ENCODE assay signal across 20 mouse cellular contexts in the genomic region with DNA sequence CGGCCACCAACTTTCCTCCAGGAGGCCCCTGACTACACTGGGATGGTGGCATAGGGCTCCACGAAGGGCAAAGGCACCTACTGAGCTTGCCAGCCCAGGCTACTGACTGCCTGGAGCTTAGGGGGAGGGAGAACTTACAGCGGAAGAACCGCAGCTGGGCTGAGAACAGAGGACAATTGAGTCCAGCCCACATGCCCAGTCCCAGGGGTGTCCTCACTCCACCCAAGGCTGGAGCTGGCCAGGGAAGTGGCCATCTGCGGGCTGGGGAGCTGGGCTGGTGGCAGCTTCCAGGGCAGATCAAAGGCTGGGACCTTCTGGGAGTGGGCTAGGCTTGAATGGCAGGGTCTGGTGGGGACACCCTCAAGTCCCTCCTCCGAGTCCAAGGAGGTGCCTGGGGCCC. TPM values are rescaled to one million over a fixed set of nuclear protein-coding genes. Genes with fewer than 3 reads are reported as not detected.
A peak's percentile ranks its signal among the peaks of the same experiment; 100 is the strongest.
DNase-seq lines count a peak whose midpoint lies in the region; ATAC-seq and TF ChIP-seq lines count a peak whose summit lies in the region.
"Had no signal": no experiment of that assay in that cellular context is flagged by ENCODE, and none has a peak within 500 bp of the region (broad histone marks: within the 10 kb centered on the region; RNA-seq: fewer than 3 reads in every experiment).

No protein-coding gene starts in this region.

- peaks cover 9% of the 10 kb centered on the region; the same call in 1 of the 2 replicates for H3K4me1 ChIP-seq in hindbrain, embryonic 10.5 days (replicated peaks)
- H3K4me1 ChIP-seq in hindbrain, embryonic 16.5 days (ENCODE audit: control insufficient read depth, insufficient read depth, low read depth, low read length), result no peaks in the 10 kb centered on the region
- peaks cover 77% of the 10 kb centered on the region for H3K4me1 ChIP-seq in E14TG2a.4 (replicated peaks; ENCODE audit: low read depth, low read length)
- 0 out of 2 replicates have a peak, but pooled peaks cover 4% of the 10 kb centered on the region for H3K4me1 ChIP-seq in limb, embryonic 13.5 days

- 0 out of 2 replicates have a peak, but pooled peaks cover 2% of the 10 kb centered on the region for H3K9me3 ChIP-seq in hindbrain, embryonic 10.5 days
- H3K9me3 ChIP-seq in hindbrain, embryonic 16.5 days (ENCODE audit: control insufficient read depth, low read length), result no peaks in the 10 kb centered on the region
- no peaks in the 10 kb centered on the region for H3K9me3 ChIP-seq in E14TG2a.4 (ENCODE audit: low read length)
- H3K9me3 ChIP-seq in limb, embryonic 13.5 days, result no peaks in the 10 kb centered on the region
- H3K9me3 ChIP-seq: G1E; heart, embryonic 10.5 days; liver, embryonic 13.5 days had no signal

- no peak overlapping the region for H3K9ac ChIP-seq in hindbrain, embryonic 16.5 days (ENCODE audit: low read depth, low read length)
- peak overlapping the region; percentile 26; the same call in 1 of the 2 replicates for H3K9ac ChIP-seq in limb, embryonic 13.5 days
- H3K9ac ChIP-seq: liver, embryonic 13.5 days had no signal

- ATAC-seq in hindbrain, embryonic 16.5 days, result no peak
- ATAC-seq in limb, embryonic 13.5 days (ENCODE audit: low FRiP score, low read depth), result no peak

- no peak for DNase-seq in hindbrain, embryonic 10.5 days (ENCODE audit: low spot score)
- peak; percentile 73 for DNase-seq in MN1 (ENCODE audit: low spot score)
- DNase-seq in Muller cell, postnatal 12 days (ENCODE audit: inconsistent ontology term), result no peak
- DNase-seq in retina, embryonic 14.5 days (ENCODE audit: low spot score), result no peak
- DNase-seq in urinary bladder, postnatal 10 days (ENCODE audit: low spot score), result no peak
- DNase-seq: cerebellum, postnatal 10 days; gastrocnemius, postnatal 36 days; liver, embryonic 13.5 days; midbrain, embryonic 14.5 days; spleen, adult 18-20 months; thymus, postnatal 36 days had no signal

- H3K4me3 ChIP-seq in hindbrain, embryonic 10.5 days, result no peak overlapping the region
- no peak overlapping the region for H3K4me3 ChIP-seq in hindbrain, embryonic 16.5 days (ENCODE audit: low read length)
- H3K4me3 ChIP-seq in E14TG2a.4 (replicated peaks; ENCODE audit: low read length), result peak overlapping the region; percentile 60; the same call in 1 of the 2 replicates
- no peak overlapping the region for H3K4me3 ChIP-seq in limb, embryonic 13.5 days
- H3K4me3 ChIP-seq: heart, embryonic 10.5 days; liver, embryonic 13.5 days; myocyte had no signal

- H3K36me3 ChIP-seq in hindbrain, embryonic 10.5 days, result peaks cover 84% of the 10 kb centered on the region
- peaks cover 47% of the 10 kb centered on the region for H3K36me3 ChIP-seq in hindbrain, embryonic 16.5 days (ENCODE audit: control insufficient read depth, insufficient read depth, low read length)
- H3K36me3 ChIP-seq in E14TG2a.4 (ENCODE audit: insufficient read depth, low read length), result peaks cover 73% of the 10 kb centered on the region
- peaks cover 87% of the 10 kb centered on the region for H3K36me3 ChIP-seq in limb, embryonic 13.5 days

- TF ChIP-seq CTCF in E14TG2a.4 (conservative IDR thresholded peaks at IDR 0.05; ENCODE audit: low read length), result no peak

- 0 out of 2 replicates have a peak overlapping the region, but pooled peaks have one; percentile 29 for H3K27ac ChIP-seq in hindbrain, embryonic 10.5 days
- no peak overlapping the region for H3K27ac ChIP-seq in hindbrain, embryonic 16.5 days (ENCODE audit: low read depth, low read length)
- H3K27ac ChIP-seq in limb, embryonic 13.5 days, result peak overlapping the region; percentile 22; the same call in 1 of the 2 replicates
- H3K27ac ChIP-seq: kidney, postnatal 0 days; liver, embryonic 13.5 days had no signal

- H3K27me3 ChIP-seq in hindbrain, embryonic 10.5 days (ENCODE audit: insufficient read depth, poor library complexity, severe bottlenecking), result no peaks in the 10 kb centered on the region
- H3K27me3 ChIP-seq in hindbrain, embryonic 16.5 days (replicated peaks; ENCODE audit: control insufficient read depth, insufficient read depth, low read length), result no peaks in the 10 kb centered on the region
- H3K27me3 ChIP-seq in E14TG2a.4 (ENCODE audit: insufficient read depth, low read length), result no peaks in the 10 kb centered on the region
- no peaks in the 10 kb centered on the region for H3K27me3 ChIP-seq in limb, embryonic 13.5 days
- H3K27me3 ChIP-seq: liver, embryonic 13.5 days had no signal

- WGBS in hindbrain, embryonic 10.5 days, result 81% methylated on average over 6 of the region's 6 CpGs
- WGBS in hindbrain, embryonic 16.5 days, result 85% methylated on average over 6 of the region's 6 CpGs
- 72% methylated on average over 6 of the region's 6 CpGs for WGBS in limb, embryonic 13.5 days

- H3K4me2 ChIP-seq in hindbrain, embryonic 16.5 days (ENCODE audit: low read length), result no peak overlapping the region
- H3K4me2 ChIP-seq in limb, embryonic 13.5 days (replicated peaks), result no peak overlapping the region; the same call in 1 of the 2 replicates
- H3K4me2 ChIP-seq: liver, embryonic 13.5 days had no signal

RNA-seq across cellular contexts. Expression of gene Pias4, which starts 13.0 kb away (rescaled TPM):
- polyA plus RNA-seq in hindbrain, embryonic 10.5 days (2016; fragmentation: Nextera tagmentation; extraction: Ambion mirVana), result 64.1 and 72.2 TPM in 2 replicates
- polyA plus RNA-seq in hindbrain, embryonic 16.5 days (2015; fragmentation: Nextera tagmentation; extraction: Ambion mirVana), result 47.1 and 56.9 TPM in 2 replicates
- 62.2 and 62.3 TPM in 2 replicates for polyA plus RNA-seq in limb, embryonic 13.5 days (2015; fragmentation: Nextera tagmentation; extraction: Ambion mirVana)

RNA-seq across cellular contexts. Expression of gene Zbtb7a, which starts 19.7 kb away (rescaled TPM):
- polyA plus RNA-seq in hindbrain, embryonic 10.5 days (2016; fragmentation: Nextera tagmentation; extraction: Ambion mirVana), result 9.4 and 12.4 TPM in 2 replicates
- 13.3 and 13.6 TPM in 2 replicates for polyA plus RNA-seq in hindbrain, embryonic 16.5 days (2015; fragmentation: Nextera tagmentation; extraction: Ambion mirVana)
- polyA plus RNA-seq in limb, embryonic 13.5 days (2015; fragmentation: Nextera tagmentation; extraction: Ambion mirVana), result 22.5 and 22.6 TPM in 2 replicates

RNA-seq across cellular contexts. Expression of gene Eef2, which starts 21.7 kb away (rescaled TPM):
- polyA plus RNA-seq in hindbrain, embryonic 10.5 days (2016; fragmentation: Nextera tagmentation; extraction: Ambion mirVana), result 495 and 570 TPM in 2 replicates
- polyA plus RNA-seq in hindbrain, embryonic 16.5 days (2015; fragmentation: Nextera tagmentation; extraction: Ambion mirVana), result 525 and 551 TPM in 2 replicates
- 577 and 592 TPM in 2 replicates for polyA plus RNA-seq in limb, embryonic 13.5 days (2015; fragmentation: Nextera tagmentation; extraction: Ambion mirVana)

RNA-seq across cellular contexts. Expression of gene Dapk3, which starts 28.1 kb away (rescaled TPM):
- 58.3 and 75.6 TPM in 2 replicates for polyA plus RNA-seq in hindbrain, embryonic 10.5 days (2016; fragmentation: Nextera tagmentation; extraction: Ambion mirVana)
- polyA plus RNA-seq in hindbrain, embryonic 16.5 days (2015; fragmentation: Nextera tagmentation; extraction: Ambion mirVana), result 49.0 and 58.7 TPM in 2 replicates
- 53.4 and 53.7 TPM in 2 replicates for polyA plus RNA-seq in limb, embryonic 13.5 days (2015; fragmentation: Nextera tagmentation; extraction: Ambion mirVana)

RNA-seq across cellular contexts. Expression of gene 4930442H23Rik, which starts 28.9 kb away (rescaled TPM):
- not detected in 2 replicates for polyA plus RNA-seq in hindbrain, embryonic 10.5 days (2016; fragmentation: Nextera tagmentation; extraction: Ambion mirVana)
- not detected in 2 replicates for polyA plus RNA-seq in hindbrain, embryonic 16.5 days (2015; fragmentation: Nextera tagmentation; extraction: Ambion mirVana)
- polyA plus RNA-seq in limb, embryonic 13.5 days (2015; fragmentation: Nextera tagmentation; extraction: Ambion mirVana), result not detected in 2 replicates
- polyA plus RNA-seq: frontal cortex, adult 2 months; G1E; heart, embryonic 10.5 days; kidney, postnatal 0 days; liver, embryonic 13.5 days; lung, embryonic 16.5 days; midbrain, embryonic 14.5 days had no signal
